Mouse (Mus musculus) forebrain, embryonic 11.5 days (tissue): ENCODE results near the gene Creb3l2. TPM values are rescaled to one million over a fixed set of nuclear protein-coding genes. Genes with fewer than 3 reads are reported as not detected.

Source experiments
- ATAC-seq: fragments of 200-750 bp; cut with Nextera tagmentation; replicated peaks from 2 replicates; pipeline ENCODE4 v1.8.0; 2017; ENCODE audit warnings: moderate TSS enrichment; ENCODE audit not compliant: low FRiP score
- DNase-seq: peaks from one replicate; pipeline ENCODE4 v3.0.0-alpha.2; 2017; ENCODE audit warnings: low spot score
- H3K27ac ChIP-seq: fragments of 300-500 bp; sonication (generic); 2 replicates; pipeline ENCODE4 v1.5.1; 2014; ENCODE audit warnings: low read depth, low read length
- H3K27me3 ChIP-seq: fragments of 300-500 bp; sonication (generic); 2 replicates; pipeline ENCODE4 v1.6.1; 2014; ENCODE audit warnings: mild to moderate bottlenecking, low read length, mixed read lengths; ENCODE audit not compliant: control insufficient read depth, insufficient read depth
- H3K36me3 ChIP-seq: fragments of 300-500 bp; sonication (generic); 2 replicates; pipeline ENCODE4 v1.6.1; 2014; ENCODE audit warnings: mild to moderate bottlenecking, low read length, moderate library complexity, mixed read lengths; ENCODE audit not compliant: control insufficient read depth, insufficient read depth
- H3K4me1 ChIP-seq: fragments of 300-500 bp; sonication (generic); replicated peaks from 2 replicates; pipeline ENCODE4 v1.6.1; 2014; ENCODE audit warnings: low read length, mixed read lengths; ENCODE audit not compliant: control insufficient read depth, insufficient read depth
- H3K4me2 ChIP-seq: fragments of 300-500 bp; sonication (generic); 2 replicates; pipeline ENCODE4 v1.6.1; 2014; ENCODE audit warnings: low read depth, mild to moderate bottlenecking, low read length, moderate library complexity, mixed read lengths; ENCODE audit not compliant: severe bottlenecking
- H3K4me3 ChIP-seq: fragments of 300-500 bp; sonication (generic); 2 replicates; pipeline ENCODE4 v1.5.1; 2014; ENCODE audit warnings: low read depth, low read length
- H3K9ac ChIP-seq: fragments of 300-500 bp; sonication (generic); 2 replicates; pipeline ENCODE4 v1.6.1; 2014; ENCODE audit warnings: low read length
- H3K9me3 ChIP-seq: fragments of 300-500 bp; sonication (generic); 2 replicates; pipeline ENCODE4 v1.6.1; 2016; ENCODE audit warnings: low read length, mixed read lengths; ENCODE audit not compliant: control insufficient read depth
- WGBS: fragments of 180-500 bp; shearing (Covaris S2); extraction: QIAGEN DNeasy Blood & Tissue Kit; methylation state at CpG from one replicate; pipeline ENCODE4 v1.1.7; 2014; 5-methylcytosine and 5-hydroxymethylcytosine counted together
- polyA plus RNA-seq: library from polyadenylated mRNA; unstranded; fragments of >200 nt; fragmentation: Nextera tagmentation; extraction: Ambion mirVana; gene quantifications from 2 replicates; pipeline ENCODE4 v1.2.1, GENCODE M21; 2014

Gene Creb3l2
- polyA plus RNA-seq, 1 experiment from 2014 or later = 6.9 TPM

DNA sequence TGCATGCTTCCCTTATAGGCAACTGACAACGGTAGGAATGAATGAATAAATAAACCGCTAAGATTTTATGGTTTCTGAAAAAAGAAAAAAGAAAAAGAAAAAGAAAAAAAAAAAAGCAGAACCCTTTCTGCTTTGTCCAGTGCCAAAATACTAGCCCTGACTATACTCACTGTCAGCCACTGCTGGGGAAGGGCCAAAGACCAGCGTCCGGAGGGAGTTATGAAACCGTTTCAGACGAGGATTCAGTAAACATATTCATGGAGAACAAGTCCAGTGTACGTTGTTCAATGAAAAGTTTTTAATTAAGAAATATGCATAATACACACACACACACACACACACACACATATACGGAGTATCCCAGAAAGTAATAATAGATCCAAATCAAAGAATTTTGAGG, 91.6 kb downstream of the Creb3l2 start:
- H3K4me1 ChIP-seq = no peaks in the 10 kb centered on the region
- no peak overlapping the region for H3K9ac ChIP-seq
- ATAC-seq (no peak), DNase-seq (no peak)
- 93% methylated on average over 8 of the region's 8 CpGs for WGBS
- H3K36me3 ChIP-seq = no peaks in the 10 kb centered on the region
- no peak overlapping the region for H3K27ac ChIP-seq
- no peaks in the 10 kb centered on the region for H3K27me3 ChIP-seq
- H3K4me2 ChIP-seq = no peak overlapping the region
- no peaks in the 10 kb centered on the region for H3K9me3 ChIP-seq
- H3K4me3 ChIP-seq = no peak overlapping the region

DNA sequence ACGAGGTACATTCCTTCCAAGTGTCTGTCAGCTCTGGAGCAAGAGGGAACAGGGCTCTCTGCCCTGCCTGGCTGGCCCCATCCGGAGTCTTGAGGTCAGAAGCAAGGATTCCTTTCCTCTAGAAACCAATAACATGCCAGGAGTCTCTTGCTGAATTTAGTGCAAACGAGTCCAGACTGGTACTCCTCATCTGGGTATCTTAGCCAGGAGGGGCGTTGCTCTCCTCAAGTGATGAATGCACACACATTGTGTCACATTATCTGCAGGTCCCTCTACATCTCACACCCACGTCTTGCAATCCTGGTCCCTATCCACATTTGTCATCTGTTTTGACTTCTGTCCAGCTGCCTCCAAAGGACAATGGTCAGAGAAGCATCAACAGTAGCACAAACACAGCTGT, 94.3 kb downstream of the Creb3l2 start:
- H3K27me3 ChIP-seq = no peaks in the 10 kb centered on the region
- ATAC-seq (no peak), DNase-seq (no peak)
- H3K9me3 ChIP-seq = no peaks in the 10 kb centered on the region
- H3K36me3 ChIP-seq = no peaks in the 10 kb centered on the region
- no peak overlapping the region for H3K4me2 ChIP-seq
- no peak overlapping the region for H3K27ac ChIP-seq
- no peaks in the 10 kb centered on the region for H3K4me1 ChIP-seq
- 82% methylated on average over 5 of the region's 5 CpGs for WGBS
- no peak overlapping the region for H3K4me3 ChIP-seq
- no peak overlapping the region for H3K9ac ChIP-seq

DNA sequence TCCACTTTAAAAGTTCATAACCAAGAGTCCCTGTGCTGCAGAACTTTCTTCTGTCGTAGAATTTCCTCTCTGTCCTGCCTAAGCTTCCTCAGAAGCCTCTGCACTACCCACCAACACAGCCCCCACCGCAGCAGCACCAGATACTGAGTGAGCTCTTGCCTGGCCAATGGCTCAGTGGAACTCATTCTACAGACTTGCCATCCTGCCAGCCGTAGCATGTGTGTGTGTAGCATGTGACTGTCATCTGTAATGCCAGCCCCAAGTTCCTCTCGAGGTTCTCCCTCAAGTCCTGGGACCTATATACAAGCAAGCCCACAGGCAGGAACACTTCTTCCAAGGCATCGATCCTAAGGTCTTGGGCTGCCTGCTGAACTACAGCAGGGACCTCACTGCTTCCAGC, 103.9 kb downstream of the Creb3l2 start:
- Histone ChIP-seq H3K9ac (no peak overlapping the region), H3K27me3 (no peaks in the 10 kb centered on the region), H3K9me3 (no peaks in the 10 kb centered on the region), H3K4me3 (no peak overlapping the region), H3K4me1 (no peaks in the 10 kb centered on the region; the same call in 1 of the 2 replicates), H3K27ac (no peak overlapping the region), H3K36me3 (no peaks in the 10 kb centered on the region), H3K4me2 (no peak overlapping the region)
- WGBS = 85% methylated on average over 5 of the region's 5 CpGs
- ATAC-seq = no peak
- DNase-seq = no peak

DNA sequence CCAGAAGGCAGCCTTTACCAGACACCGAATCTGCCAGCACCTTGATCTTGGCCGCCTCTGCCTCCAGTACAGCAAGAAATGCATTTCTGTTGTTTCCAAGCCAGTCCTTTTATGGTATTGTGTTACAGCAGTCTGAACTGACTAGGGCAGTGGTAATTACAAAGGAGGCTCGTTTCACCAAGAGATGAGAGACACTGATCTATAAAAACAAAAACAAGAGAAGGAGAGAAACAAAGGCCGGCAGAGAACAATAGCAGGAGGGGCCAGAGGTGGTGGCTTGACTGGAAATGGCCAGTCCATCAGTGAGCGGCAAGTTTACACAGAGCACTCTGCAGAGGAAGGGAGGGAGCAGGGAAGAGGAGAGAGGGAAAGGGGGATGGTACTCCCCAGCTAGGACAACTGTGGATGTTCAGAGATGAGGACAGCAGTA, 105.1 kb downstream of the Creb3l2 start:
- no peak overlapping the region for H3K27ac ChIP-seq
- no peak overlapping the region for H3K4me2 ChIP-seq
- no peaks in the 10 kb centered on the region; the same call in 1 of the 2 replicates for H3K4me1 ChIP-seq
- H3K9ac ChIP-seq = no peak overlapping the region
- 15% methylated on average over 5 of the region's 5 CpGs for WGBS
- DNase-seq (no peak), ATAC-seq (no peak)
- no peaks in the 10 kb centered on the region for H3K36me3 ChIP-seq
- no peaks in the 10 kb centered on the region for H3K9me3 ChIP-seq
- no peak overlapping the region for H3K4me3 ChIP-seq
- no peaks in the 10 kb centered on the region for H3K27me3 ChIP-seq

DNA sequence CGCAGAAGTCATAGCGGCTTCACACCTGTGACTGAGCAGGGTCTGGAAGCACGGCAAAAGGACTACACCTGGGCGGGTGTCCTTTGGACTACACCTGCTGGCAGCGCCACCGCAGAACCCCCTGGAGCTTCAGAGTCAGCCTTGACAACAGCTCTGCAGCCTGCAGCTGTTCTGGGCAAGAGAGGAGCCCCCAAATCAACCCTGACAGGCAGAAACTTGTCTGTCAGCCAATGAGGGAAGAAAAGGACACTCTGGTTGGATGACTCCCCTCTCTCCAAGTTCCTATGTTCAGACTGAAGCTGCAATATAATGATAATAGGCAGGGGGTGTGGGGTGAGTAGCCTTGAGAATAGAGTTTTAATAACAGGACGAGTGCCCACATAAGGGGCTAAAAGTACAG, 105.6 kb downstream of the Creb3l2 start:
- Histone ChIP-seq H3K27me3 (no peaks in the 10 kb centered on the region), H3K9ac (no peak overlapping the region), H3K4me1 (no peaks in the 10 kb centered on the region; the same call in 1 of the 2 replicates), H3K27ac (no peak overlapping the region), H3K36me3 (no peaks in the 10 kb centered on the region), H3K4me2 (no peak overlapping the region), H3K4me3 (no peak overlapping the region), H3K9me3 (no peaks in the 10 kb centered on the region)
- no peak for DNase-seq
- 60% methylated on average over 7 of the region's 7 CpGs for WGBS
- no peak for ATAC-seq

DNA sequence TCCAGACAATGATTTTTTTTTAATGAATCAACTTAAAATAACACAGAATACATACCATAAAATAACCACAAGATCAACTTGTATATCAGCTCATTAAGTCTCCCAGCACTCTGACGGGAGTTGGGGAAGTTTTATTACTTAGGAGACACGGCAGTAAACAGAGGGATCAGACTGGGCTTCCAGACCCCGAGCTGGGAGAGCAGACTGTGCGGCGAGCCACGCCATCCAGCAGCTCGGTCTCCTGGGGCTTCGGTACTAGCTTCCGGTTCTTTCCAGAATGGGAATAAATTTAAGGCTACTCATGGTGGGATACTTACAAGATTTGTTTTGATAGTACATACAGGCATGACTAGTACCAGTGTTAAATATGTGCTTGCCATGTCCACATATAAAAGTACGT, 109.1 kb downstream of the Creb3l2 start:
- no peaks in the 10 kb centered on the region for H3K9me3 ChIP-seq
- DNase-seq (no peak), ATAC-seq (no peak)
- WGBS = 88% methylated on average over 10 of the region's 10 CpGs
- no peak overlapping the region for H3K4me3 ChIP-seq
- H3K4me1 ChIP-seq = peaks cover 2% of the 10 kb centered on the region; the same call in 1 of the 2 replicates
- H3K9ac ChIP-seq = no peak overlapping the region
- no peaks in the 10 kb centered on the region for H3K36me3 ChIP-seq
- no peak overlapping the region for H3K27ac ChIP-seq
- H3K4me2 ChIP-seq = no peak overlapping the region
- no peaks in the 10 kb centered on the region for H3K27me3 ChIP-seq

DNA sequence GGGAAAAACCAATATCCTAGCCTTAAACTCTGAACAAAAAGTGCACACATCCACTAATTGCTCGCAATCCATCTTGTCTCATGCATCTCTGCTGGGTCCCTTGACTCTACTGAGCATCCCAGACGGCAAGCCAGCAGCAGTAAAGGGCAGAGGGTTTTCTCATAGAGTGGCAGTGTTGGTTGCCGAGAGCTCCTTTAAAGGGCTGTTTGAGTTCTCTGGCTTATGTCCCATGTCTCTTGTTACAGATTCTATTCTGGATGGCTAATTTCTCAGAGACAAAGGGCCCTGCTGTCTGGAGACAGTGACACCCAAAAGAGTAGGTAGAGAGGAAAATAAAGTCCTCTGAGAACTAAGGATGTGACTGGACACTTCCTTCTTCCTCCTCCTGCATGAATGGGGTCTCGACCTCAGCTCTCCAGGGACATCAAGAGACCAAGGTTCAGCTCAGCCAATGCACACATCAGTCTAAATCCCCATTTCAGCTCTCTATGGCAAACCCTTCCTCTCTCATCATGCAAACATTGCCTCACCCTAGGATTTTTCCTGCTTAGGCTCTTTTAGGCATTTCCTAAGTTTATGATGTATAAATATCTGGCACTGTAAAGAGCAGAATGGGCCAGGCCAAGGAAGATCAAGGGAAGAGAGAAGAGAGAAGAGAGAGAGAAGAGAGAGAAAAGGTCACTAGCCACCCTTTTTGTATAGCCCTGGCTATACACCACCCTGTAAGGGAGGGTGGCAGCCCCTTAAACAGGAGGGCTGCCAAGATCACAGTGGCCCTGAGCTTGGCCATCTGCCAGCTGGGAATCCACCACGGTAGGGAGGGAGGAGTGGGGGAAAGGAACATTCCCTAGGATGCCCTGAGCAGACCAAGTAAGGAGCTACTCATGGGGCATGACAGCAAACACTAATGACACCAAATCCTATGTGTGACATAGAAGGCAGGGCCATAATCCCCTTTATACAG, 111.8 kb downstream of the Creb3l2 start:
- H3K4me1 ChIP-seq = peaks cover 2% of the 10 kb centered on the region; the same call in 1 of the 2 replicates
- no peak overlapping the region for H3K4me2 ChIP-seq
- no peaks in the 10 kb centered on the region for H3K27me3 ChIP-seq
- H3K27ac ChIP-seq = no peak overlapping the region
- H3K4me3 ChIP-seq = no peak overlapping the region
- DNase-seq (no peak), ATAC-seq (peak; percentile 58; the same call in 1 of the 2 replicates)
- no peaks in the 10 kb centered on the region for H3K36me3 ChIP-seq
- no peaks in the 10 kb centered on the region for H3K9me3 ChIP-seq
- 52% methylated on average over 5 of the region's 5 CpGs for WGBS
- H3K9ac ChIP-seq = no peak overlapping the region

DNA sequence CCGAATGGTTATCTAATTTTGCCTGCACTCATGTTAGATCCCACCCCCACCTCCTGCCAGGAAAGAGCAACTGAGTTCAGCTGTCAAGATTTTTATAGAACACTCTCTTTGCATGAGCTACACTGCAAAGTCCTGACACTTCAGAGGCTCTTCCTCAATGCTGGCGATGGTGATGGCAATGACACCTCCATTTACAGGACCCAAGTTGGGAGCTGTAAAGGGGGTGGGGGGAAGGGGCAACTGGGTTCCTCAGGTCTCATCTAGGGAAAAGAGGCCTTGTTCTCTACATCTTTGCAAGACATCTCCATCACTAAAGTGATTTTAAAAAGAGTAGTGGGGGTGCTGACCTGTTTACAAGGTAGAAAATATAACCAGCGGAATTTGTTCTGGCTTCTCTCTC, 112.6 kb downstream of the Creb3l2 start:
- Histone ChIP-seq H3K9me3 (no peaks in the 10 kb centered on the region), H3K4me2 (no peak overlapping the region), H3K36me3 (no peaks in the 10 kb centered on the region), H3K4me3 (no peak overlapping the region), H3K27ac (no peak overlapping the region), H3K27me3 (no peaks in the 10 kb centered on the region), H3K9ac (no peak overlapping the region), H3K4me1 (peaks cover 2% of the 10 kb centered on the region; the same call in 1 of the 2 replicates)
- WGBS = 86% methylated on average over 3 of the region's 3 CpGs
- ATAC-seq (no peak), DNase-seq (no peak)
